Mouse (Mus musculus): ENCODE measurements around the gene Ell3. TPM values are rescaled to one million over a fixed set of nuclear protein-coding genes. Genes with fewer than 3 reads are reported as not detected.

Gene Ell3
- total RNA-seq, 2 experiments from 2014 or later, result 1.3 to 2.0 TPM

- peak; percentile 98 to 99 for DNase-seq (ENCODE audit: low spot score in 2 of 2)
These were observed 4.9 kb upstream of the Ell3 start, which contains the start of gene Serf2 for GRCm38 (mm10) chr2:121448739-121449535. TSS of gene Serf2 (plus strand) at chr2:121449195.

- DNase-seq (ENCODE audit: low spot score in 2 of 2), result no peak
These were observed 4.1 kb upstream of the Ell3 start for GRCm38 (mm10) chr2:121448136-121448535.

GRCm38 (mm10) chr2:121447006-121447405 is 2.9 kb upstream of the Ell3 start:
- DNase-seq (ENCODE audit: low spot score in 2 of 2), result no peak

- DNase-seq (ENCODE audit: low spot score in 2 of 2), result no peak
These were observed 2.4 kb upstream of the Ell3 start for GRCm38 (mm10) chr2:121446506-121446905.

- DNase-seq (ENCODE audit: low spot score in 2 of 2), result no peak
These were observed 1.0 kb upstream of the Ell3 start for GRCm38 (mm10) chr2:121445117-121445516.

- DNase-seq (ENCODE audit: low spot score in 2 of 2), result no peak
These were observed 1.1 kb downstream of the Ell3 start for GRCm38 (mm10) chr2:121443068-121443349.

- peak in 1 of 2 experiments; percentile 55 for DNase-seq (ENCODE audit: low spot score in 2 of 2)
These were observed 1.6 kb downstream of the Ell3 start for GRCm38 (mm10) chr2:121442259-121443067.

- no peak for DNase-seq (ENCODE audit: low spot score in 2 of 2)
These were observed 2.3 kb downstream of the Ell3 start for GRCm38 (mm10) chr2:121441800-121442199.

- DNase-seq (ENCODE audit: low spot score in 2 of 2), result no peak
These were observed 3.1 kb downstream of the Ell3 start for GRCm38 (mm10) chr2:121440834-121441605.

- DNase-seq (ENCODE audit: low spot score in 2 of 2), result no peak
These were observed 4.3 kb downstream of the Ell3 start for GRCm38 (mm10) chr2:121439746-121440145.

- no peak for DNase-seq (ENCODE audit: low spot score in 2 of 2)
These were observed 9.2 kb downstream of the Ell3 start for GRCm38 (mm10) chr2:121434854-121435253.

GRCm38 (mm10) chr2:121425890-121426289 is 18.2 kb downstream of the Ell3 start:
- DNase-seq (ENCODE audit: low spot score in 2 of 2), result no peak

GRCm38 (mm10) chr2:121423166-121423565 is 20.9 kb downstream of the Ell3 start:
- no peak for DNase-seq (ENCODE audit: low spot score in 2 of 2)

- no peak for DNase-seq (ENCODE audit: low spot score in 2 of 2)
These were observed 25.6 kb downstream of the Ell3 start for GRCm38 (mm10) chr2:121418476-121418875.

- DNase-seq (ENCODE audit: low spot score in 2 of 2), result no peak
These were observed 27.7 kb downstream of the Ell3 start for GRCm38 (mm10) chr2:121416356-121416755.

GRCm38 (mm10) chr2:121415591-121415990 is 28.5 kb downstream of the Ell3 start:
- no peak for DNase-seq (ENCODE audit: low spot score in 2 of 2)

GRCm38 (mm10) chr2:121415103-121415502 is 29.0 kb downstream of the Ell3 start:
- DNase-seq (ENCODE audit: low spot score in 2 of 2), result no peak

- DNase-seq (ENCODE audit: low spot score in 2 of 2), result no peak
These were observed 29.9 kb downstream of the Ell3 start for GRCm38 (mm10) chr2:121414139-121414685.

- peak; percentile 93 for DNase-seq (ENCODE audit: low spot score in 2 of 2)
These were observed 30.6 kb downstream of the Ell3 start, which contains the start of the genes Pdia3 and Catsper2 for GRCm38 (mm10) chr2:121413387-121414042. TSS of gene Pdia3 (plus strand) at chr2:121413775. TSS of gene Catsper2 (minus strand) at chr2:121413792.

- DNase-seq (ENCODE audit: low spot score in 2 of 2), result peak; percentile 3 to 4
These were observed 31.2 kb downstream of the Ell3 start for GRCm38 (mm10) chr2:121412843-121413386.

Measured in adrenal gland, postnatal 4 days (tissue).